Mouse (Mus musculus): ENCODE results near the gene Dock8. TPM values are rescaled to one million over a fixed set of nuclear protein-coding genes. Genes with fewer than 3 reads are reported as not detected.

Dock8 gene
- total and polyA plus RNA-seq, 3 experiments: 9.4 to 34.7 (median 17.1) TPM

DNA sequence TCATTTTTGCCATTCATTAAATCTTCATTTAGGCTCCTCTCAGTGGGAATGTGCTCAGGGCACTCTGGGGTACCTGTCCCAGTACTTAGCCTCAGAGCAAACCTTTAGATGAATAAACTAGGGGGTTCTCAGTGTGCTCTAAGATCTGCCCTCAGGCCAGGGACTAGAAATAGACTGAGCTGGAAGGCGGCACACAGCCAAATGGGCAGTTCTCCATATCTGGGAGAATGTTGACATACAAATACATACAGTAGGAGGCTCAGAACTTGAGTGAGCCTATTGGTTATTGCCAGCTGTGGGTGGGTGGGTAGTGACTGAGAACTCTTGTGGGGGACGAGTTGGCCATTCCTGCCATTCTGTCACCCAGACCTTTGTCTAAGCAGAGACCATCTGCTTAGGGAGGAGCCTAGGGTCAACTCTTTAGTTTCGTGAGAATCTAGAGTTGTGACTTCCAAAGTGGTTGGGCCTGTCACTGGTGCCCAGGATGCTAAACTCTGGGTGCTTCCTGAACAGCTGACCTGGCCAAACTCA, 252.3 kb downstream of the Dock8 start:
- no peak for DNase-seq

Other genes starting within 250 kb of the Dock8 start
- gene Pgm5, start 137.7 kb upstream of the Dock8 start, total RNA-seq (2021): 10 to 100 TPM; 51.9 to 89.1 TPM
- gene Pgm5, start 137.7 kb upstream of the Dock8 start, polyA plus RNA-seq (2012; rRNA removed): 5.3 and 7.3 TPM in 2 replicates
- gene Gm10053, start 123.8 kb upstream of the Dock8 start, total RNA-seq (2021): 100 to 1,000 TPM; 171 to 375 TPM
- gene Gm10053, start 123.8 kb upstream of the Dock8 start, polyA plus RNA-seq (2012; rRNA removed): 1.1 and 2.2 TPM in 2 replicates
- not detected for gene Foxd4, start 98.3 kb upstream of the Dock8 start, total RNA-seq (2021)
- not detected in 2 replicates for gene Foxd4, start 98.3 kb upstream of the Dock8 start, polyA plus RNA-seq (2012; rRNA removed)
- gene Cbwd1, start 37.9 kb upstream of the Dock8 start, total RNA-seq (2021): 10 to 100 TPM in 1 of 2 experiments, 1 to 10 TPM in 1; 8.8 to 15.3 TPM
- 0.46 and 1.2 TPM in 2 replicates for gene Cbwd1, start 37.9 kb upstream of the Dock8 start, polyA plus RNA-seq (2012; rRNA removed)
- 10 to 100 TPM; 15.8 to 20.7 TPM for gene Kank1, start 237.4 kb downstream of the Dock8 start, total RNA-seq (2021)
- 13.1 and 15.2 TPM in 2 replicates for gene Kank1, start 237.4 kb downstream of the Dock8 start, polyA plus RNA-seq (2012; rRNA removed)